Mouse (Mus musculus) cerebellum, adult 2 months (tissue): Measurements from ENCODE around the gene Mob3a.

Experiments used
- CTCF ChIP-seq: fragments of 200-500 bp; IDR thresholded peaks from 2 replicates; pipeline ENCODE4 v1.5.1; 2011; ENCODE audit warnings: low read depth, mild to moderate bottlenecking, control low read depth, low read length, moderate library complexity, borderline replicate concordance; ENCODE audit not compliant: insufficient read depth
- POLR2A ChIP-seq: fragments of 200-500 bp; IDR thresholded peaks from 2 replicates; pipeline ENCODE4 v1.6.1; 2011; ENCODE audit warnings: low read length, control low read depth, borderline replicate concordance; ENCODE audit not compliant: insufficient read depth

DNA sequence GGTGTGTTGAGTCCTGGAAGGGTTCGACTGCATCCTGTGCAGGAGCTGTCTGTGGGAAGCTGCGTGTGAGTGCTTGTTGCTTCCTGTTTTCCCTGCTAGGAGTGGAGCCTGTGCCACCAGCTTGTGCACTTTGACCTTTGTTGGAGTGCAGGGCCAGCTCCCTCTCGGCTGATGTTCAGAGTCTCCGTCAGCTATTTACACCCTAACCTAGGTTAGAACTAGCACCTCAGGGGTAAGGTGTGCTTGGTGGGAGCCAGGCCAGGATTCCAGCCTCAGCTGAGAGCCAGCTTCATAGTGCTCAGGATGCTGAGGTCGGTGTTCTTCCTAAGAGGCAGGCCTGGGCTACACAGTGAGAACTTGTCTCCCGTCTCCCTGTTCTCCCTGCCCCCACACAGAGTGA is 66.4 kb downstream of the Mob3a start:
- TF ChIP-seq POLR2A (no peak), CTCF (no peak)
